Mouse (Mus musculus) induced T-regulatory cell, adult 2 months (primary cell): ENCODE measurements around the gene Tbkbp1.

Experiments
- DNase-seq: peaks from one replicate; pipeline ENCODE4 v3.0.0-alpha.2; 2012; ENCODE audit warnings: low read depth

Gene Tbkbp1

GRCm38 (mm10) chr11:97127470-97128223, 23.6 kb downstream of the Tbkbp1 start:
- peak; percentile 56 for DNase-seq

GRCm38 (mm10) chr11:97126645-97127468, 24.4 kb downstream of the Tbkbp1 start:
- peak; percentile 94 for DNase-seq

- DNase-seq, result peak; percentile 57
These were observed 26.8 kb downstream of the Tbkbp1 start for GRCm38 (mm10) chr11:97124266-97125036.

- peak; percentile 78 for DNase-seq
These were observed 27.9 kb downstream of the Tbkbp1 start for GRCm38 (mm10) chr11:97123282-97123890.

GRCm38 (mm10) chr11:97120641-97121040, 30.7 kb downstream of the Tbkbp1 start:
- DNase-seq, result no peak

GRCm38 (mm10) chr11:97120221-97120620, 31.1 kb downstream of the Tbkbp1 start:
- no peak for DNase-seq

- DNase-seq, result peak; percentile 74
These were observed 35.5 kb downstream of the Tbkbp1 start for GRCm38 (mm10) chr11:97115797-97116196.

GRCm38 (mm10) chr11:97114671-97115601, 36.4 kb downstream of the Tbkbp1 start, which contains the start of gene Tbx21:
Tbx21 (minus strand) TSS chr11:97115331.
- peak; percentile 84 for DNase-seq

- peak; percentile 67 for DNase-seq
These were observed 38.7 kb downstream of the Tbkbp1 start for GRCm38 (mm10) chr11:97112519-97113125.

- peak; percentile 56 for DNase-seq
These were observed 42.3 kb downstream of the Tbkbp1 start for GRCm38 (mm10) chr11:97108976-97109375.

GRCm38 (mm10) chr11:97104091-97104483, 47.2 kb downstream of the Tbkbp1 start:
- DNase-seq, result peak; percentile 80

GRCm38 (mm10) chr11:97103163-97104090, 47.9 kb downstream of the Tbkbp1 start:
- DNase-seq, result peak; percentile 62

- peak; percentile 87 for DNase-seq
These were observed 49.6 kb downstream of the Tbkbp1 start for GRCm38 (mm10) chr11:97101722-97102121.

GRCm38 (mm10) chr11:97098791-97099190, 52.5 kb downstream of the Tbkbp1 start:
- DNase-seq, result no peak

- no peak for DNase-seq
These were observed 56.7 kb downstream of the Tbkbp1 start for GRCm38 (mm10) chr11:97094600-97094999.

- DNase-seq, result no peak
These were observed 64.9 kb downstream of the Tbkbp1 start for GRCm38 (mm10) chr11:97086365-97086764.
